Mouse (Mus musculus) adrenal gland, postnatal 36 days (tissue): ENCODE measurements around the gene Lactb. TPM values are rescaled to one million over a fixed set of nuclear protein-coding genes. Genes with fewer than 3 reads are reported as not detected.
"Not testable (repeated sequence)": the region's sequence is repeated elsewhere in the genome, so short reads cannot be mapped to it uniquely, and the experiment has no call there.

Experiments
- DNase-seq, 2 experiments: peaks; one replicate each; pipeline ENCODE4 v3.0.0; 2021; ENCODE audit warnings: mixed read lengths in 1 of 2
- total RNA-seq, 2 experiments: library from RNA; stranded (reverse); gene quantifications; 2 replicates each; pipeline ENCODE4 v1.2.3; 2021

The Lactb gene
- total RNA-seq, 2 experiments from 2014 or later, result 16.9 to 20.5 TPM

DNA sequence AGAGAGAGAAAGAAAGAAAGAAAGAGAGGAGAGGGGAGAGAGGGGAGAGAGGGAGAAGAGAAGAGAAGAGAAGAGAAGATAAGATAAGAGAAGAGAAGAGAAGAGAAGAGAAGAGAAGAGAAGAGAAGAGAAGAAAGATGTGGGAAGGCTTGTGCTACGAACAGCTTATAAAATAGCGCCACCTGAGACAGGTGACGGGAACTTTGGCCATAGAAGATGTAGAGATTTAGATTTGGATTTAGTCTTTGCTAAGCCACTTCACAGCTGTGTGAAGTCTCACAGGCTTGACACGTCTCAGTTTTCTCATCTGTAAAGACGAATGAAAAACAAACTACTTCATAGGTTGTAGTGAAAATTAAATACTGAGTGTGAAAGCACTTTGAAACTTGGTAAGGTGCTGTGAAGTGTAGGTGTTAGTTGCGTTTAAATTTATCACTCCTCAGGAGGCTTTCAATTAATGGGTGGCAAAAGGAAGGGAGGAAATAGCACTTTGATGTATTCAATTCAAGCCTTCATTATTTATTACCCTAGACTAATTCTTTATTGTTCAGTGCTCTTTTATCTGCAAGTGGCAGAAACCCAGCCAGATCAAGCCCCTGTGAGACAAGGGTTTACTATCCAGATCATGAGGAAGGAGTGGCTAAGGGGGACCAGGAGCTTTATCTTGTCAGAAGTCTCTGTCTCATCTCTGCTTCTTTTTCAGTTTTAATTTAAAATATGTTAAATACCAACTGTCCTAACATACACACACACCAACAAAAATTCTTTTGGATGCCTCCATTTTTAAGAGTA, 54.6 kb downstream of the Lactb start:
- no peak for DNase-seq

DNA sequence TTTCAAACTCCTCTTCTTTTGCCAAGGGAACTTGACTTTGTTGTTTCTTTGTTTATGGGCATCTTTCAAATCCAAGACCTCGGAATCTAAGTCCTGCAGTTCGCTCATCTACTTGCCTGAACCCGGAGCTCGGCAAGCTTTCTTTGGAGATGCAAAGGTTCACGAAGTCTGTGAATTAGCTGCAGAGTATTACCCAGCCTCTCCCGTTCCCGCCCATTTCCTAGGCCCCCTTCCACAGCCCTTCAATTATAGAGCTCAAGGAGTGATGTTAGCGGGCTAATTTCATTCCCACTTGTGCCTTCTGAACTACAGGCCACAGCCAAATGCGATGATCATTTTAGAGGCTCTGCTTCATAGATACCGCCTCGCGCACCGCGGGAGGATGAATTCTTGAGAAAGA, 55.3 kb downstream of the Lactb start:
- DNase-seq, result no peak

DNA sequence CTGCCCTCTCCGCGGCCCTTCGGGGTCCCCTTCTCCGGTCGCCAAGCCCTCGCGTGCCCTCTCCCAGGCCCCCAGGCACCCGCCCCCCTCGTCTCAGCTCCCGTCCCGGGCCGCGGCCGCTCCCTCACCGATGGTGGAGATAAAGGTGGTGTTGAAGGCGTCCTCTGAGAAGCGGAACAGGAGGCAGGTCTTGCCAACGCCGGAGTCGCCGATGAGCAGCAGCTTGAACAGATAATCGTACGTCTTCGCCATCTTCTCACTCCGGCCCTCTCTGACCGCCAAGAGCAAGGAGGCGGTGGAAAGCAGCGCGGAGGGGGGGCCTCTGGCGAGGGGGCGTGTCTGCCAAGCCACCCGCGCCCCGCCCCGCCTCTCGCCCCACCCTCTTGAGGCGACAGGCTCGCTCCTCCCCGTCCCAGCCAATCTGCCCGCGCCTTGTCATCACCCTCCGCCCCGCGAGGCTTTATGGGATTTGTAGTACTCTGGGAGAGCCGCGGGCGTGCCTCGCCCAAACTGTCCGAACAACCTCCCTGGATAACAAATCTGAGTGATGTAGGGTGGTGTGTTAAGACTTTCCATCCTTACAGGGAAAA, 55.8 kb downstream of the Lactb start, which contains the start of gene Rab8b:
TSS of gene Rab8b (minus strand) at position 306 of the 590 bp plus-strand sequence.
- peak; percentile 98 to 99 for DNase-seq

DNA sequence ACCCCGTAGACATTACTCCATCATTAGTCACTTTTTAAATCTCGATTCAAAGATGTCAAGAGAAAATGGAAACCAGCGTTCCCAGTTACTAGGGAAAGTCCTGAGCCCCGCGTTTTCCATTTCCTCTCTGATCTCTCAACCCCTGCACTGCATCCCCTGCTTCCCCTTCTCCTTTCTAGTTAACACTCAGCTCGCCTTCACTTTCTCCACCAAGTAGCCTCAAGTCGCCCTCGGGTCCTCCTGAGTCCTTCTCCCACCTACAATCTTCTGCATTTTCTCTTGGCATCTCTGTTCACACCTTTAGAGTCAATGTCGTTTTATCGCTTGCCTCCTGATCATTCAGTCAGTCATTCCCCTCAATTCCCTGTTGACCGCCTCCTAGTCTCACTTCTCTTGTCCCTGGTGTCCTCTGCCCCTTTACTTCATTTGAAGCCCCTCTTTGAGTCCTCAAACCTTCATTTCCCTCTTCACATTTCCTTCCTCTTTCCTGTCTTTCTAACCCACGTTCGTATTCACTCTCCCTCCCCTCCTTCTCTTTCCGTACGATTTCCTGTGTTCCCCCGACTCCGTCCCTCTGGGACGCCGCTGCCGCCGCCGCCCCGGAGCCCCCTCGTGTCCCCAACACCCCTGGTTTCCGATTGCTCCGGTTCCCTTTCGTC, 56.5 kb downstream of the Lactb start:
- no peak for DNase-seq

DNA sequence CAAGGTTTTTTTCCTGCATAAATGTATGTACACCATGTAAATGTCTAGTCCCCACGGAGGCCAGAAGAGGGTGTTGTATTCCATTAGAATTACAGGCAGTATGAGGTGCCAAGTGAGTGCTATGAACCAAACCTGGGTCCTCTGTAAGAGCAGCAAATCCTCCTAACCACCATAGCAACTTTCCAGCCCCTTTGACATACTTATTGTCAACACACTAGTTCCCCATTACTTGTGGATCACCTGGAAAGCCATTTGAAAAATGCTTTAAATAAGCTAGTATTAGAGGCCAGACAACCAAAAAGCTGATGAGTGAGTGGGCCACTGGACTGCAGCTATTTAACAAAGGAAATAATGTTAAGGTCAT, 57.4 kb downstream of the Lactb start:
- no peak for DNase-seq

DNA sequence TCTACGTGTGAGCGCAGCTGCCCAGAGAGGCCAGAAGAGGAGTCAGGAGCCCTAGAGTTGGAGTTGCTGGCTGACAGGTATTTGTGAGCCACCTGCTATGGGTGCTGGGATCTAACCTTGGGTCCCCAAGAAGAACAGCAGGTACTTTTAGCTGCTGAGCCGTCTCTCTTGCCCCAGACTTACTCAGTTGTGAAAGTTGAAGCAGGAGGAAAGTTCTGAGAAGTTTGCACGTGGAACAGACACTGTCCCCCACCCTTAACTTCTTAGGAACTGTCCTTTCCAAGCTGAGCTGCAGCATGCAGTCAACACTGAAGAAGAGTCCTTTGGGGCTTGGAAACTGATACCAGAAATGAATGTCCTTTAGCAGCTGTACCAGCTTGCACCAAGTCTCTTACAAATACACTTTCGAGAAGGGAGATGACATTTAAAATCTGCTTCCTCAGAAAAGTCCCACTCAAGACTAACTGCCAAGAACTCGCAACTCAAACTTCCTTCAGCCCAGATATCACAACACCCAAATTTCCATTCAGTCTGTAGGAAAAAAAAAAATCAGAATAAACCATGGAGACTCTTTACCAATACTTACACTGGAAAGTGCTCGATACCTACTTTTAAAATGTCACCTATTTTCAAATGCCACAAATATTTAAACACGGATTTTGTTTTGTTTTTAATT, 57.9 kb downstream of the Lactb start:
- DNase-seq, result no peak

DNA sequence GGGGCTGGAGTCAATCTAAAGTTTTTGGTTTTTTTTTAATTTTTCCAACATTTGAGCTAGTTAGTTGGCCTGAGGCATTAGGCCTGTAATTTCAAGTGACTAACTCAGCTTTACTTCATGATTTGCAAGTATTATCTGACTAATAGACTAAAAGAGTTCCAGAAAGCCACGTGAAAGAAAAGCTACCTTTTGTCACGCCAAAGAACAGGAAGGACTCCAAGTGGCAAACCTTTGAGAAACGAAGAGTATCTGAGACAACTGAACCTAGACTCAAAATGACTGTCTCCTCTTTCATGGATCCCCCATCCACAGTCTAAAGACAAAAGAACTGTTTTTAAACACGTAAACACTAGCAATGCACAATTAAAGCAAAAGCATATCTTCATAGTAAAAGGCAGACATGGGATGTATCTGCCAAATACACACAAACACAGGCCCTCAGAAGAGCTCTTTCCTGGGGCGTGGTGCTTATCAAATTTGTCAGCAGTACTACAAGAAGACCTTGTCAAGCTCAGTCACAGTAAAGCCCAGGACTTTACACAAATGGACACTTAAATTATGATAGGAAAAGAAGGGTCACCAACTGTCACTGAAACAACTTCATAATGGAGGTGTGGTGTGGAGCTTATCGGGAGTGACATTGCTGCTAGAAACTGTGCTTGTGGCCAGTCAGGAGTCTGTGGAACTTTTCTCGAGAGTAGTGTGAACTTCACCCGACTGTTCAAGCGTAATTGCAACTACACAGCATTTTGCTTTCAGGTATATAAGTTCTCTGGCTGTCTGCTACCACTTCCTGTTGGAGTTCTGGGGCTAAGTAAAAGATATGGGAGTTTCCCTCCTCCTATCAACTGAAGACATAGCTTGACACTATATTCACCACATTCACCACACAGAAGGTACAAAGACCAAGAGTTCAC, 59.2 kb downstream of the Lactb start:
- no peak for DNase-seq

DNA sequence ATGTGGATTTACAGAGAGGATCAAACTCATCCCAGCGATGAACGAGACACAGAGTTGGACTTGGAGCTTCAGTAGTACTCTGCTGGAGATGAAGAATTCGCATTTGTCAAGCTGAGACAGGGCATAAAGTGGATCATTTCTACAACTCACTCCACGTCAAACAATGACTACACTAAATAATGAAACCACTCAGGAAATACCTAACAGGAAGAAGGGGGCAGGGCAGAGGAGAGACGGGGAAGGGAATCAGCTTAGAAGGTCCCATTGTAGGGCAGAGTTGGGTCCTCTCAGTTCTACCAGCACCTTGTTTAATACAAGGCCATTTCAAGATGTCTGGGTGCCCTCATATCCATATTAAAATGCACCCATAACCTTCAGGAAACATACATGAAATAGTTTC, 59.9 kb downstream of the Lactb start:
- DNase-seq, result no peak

DNA sequence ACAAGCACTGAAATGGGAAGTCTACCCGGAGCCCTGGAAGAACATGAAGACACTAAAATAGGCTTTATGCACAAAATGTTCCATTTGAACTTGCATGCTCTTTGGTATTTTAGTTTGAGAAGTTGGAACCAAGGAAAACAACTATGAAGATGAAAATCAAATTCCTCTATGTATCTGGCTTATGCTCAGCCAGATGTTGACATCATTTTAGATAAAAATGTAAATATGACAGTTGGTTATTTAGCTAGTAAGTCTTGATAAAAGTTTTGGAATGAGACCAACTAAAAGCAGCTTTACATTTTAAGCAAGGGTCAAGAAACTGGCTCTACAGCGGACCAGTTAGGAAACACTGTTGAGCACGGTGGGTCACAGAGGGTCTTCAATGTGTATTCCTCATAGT, 60.7 kb downstream of the Lactb start:
- DNase-seq, result no peak

DNA sequence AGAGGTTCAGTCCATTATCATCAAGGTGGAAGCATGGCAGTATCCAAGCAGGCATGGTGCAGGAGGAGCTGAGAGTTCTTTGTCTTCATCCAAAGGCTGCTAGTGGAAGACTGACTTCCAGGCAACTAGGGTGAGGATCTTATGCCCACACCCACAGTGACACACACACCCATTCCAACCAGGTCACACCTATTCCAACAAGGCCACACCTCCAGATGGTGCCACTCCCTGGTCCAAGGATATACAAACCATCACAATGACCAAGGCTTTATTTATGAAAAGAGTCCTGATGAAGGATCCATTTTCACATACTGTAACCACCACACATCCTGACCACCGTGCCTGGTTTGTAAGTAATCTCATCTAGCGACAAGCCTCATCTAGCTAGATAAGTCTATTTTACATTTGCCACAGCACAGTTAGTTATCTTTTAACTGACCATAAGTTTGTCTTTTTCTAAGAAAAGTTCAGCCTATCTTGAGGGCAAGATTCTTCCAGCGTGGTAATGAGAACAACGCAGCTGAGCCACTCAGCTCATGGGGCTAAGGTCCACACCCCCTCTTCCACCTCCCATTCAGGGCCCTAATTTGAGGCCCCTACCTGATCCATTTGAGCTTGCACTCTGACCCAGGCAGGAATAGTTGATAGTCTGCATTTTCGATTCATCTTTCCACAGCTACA, 61.9 kb downstream of the Lactb start:
- not testable (repeated sequence) for DNase-seq

DNA sequence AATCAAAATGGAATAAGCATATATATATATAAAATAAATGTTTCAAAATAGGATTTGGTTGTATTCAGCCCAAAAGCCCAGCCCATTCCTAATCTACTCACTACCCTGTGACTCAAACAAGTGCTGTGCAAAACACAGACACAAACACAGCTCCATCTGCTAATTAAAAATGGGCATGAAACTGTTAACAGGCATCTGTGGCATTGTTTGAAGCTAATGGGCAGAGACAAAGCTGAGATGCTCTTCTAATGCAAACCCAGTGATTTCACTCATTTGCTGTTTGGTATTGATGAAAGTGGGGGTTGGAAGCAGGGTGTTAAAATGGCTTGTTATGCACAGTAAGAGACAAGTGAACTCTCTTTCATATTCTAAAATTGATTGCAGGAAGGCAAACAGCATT, 63.0 kb downstream of the Lactb start:
- no peak for DNase-seq

DNA sequence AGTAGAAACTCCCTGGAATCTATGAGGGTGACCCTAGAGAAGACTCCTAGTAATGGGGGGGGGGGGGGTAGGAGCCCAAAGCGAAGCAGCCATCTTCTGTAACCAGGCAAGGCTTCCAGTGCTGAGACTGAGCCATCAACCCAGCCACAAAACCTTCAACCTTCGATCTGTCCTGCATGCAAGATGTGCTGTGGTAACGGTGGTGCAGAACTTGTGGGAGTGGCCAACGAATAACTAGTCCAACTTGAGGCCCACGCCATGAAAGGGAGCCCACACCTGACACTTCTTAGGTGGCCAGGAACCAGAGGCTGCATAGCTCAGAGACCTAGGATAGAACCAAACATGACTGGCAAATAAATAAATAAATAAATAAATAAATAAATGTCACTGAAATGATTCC, 64.6 kb downstream of the Lactb start:
- no peak for DNase-seq

DNA sequence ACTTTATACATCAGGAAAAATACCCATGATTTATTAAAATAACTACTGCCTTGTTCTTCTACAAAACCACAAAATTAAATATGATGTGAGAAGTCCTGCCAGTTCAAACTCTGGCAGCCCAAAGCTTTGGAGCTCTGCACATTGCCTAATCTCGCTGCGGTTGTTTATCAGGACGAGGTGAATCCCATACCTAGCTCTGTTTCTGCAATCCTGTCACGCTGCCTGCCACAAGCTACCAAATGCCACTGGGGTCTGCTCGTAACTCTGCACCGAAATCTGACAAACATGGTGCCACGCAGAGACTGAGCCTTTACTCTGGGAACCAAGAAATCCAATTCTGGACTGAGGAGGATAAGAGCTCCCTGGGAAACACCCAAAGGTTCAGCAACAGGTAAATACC, 65.4 kb downstream of the Lactb start:
- DNase-seq, result no peak

DNA sequence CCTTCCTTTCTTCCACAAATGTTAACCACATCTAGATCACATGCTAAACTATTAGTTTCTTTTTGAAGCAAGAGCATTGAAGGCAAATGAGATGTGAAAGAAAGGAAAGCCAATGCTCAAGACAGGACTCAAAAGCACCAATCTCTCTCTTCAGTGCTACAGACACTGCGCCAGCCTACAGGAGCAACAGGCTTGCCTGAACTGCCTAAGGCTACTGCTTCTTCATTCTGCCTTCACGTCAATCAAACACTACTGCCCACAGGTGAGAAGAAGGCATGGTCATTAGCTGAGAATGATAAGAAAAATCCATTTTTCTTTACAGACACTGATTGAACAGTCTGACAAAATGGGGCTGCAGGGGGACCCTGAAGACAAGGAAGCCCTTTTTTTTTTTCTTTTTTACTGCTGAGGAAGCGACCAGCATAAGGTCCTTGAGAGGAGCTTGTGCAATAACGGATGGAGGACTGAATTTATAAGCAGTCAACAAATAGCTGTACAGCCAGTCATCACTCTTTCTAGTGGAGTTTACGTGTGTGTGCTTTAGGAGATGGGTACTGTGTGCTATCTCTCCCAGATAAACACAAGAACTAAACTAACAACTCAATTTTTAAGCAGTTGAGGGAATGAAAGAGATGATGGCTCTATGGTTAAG, 67.4 kb downstream of the Lactb start:
- no peak for DNase-seq

DNA sequence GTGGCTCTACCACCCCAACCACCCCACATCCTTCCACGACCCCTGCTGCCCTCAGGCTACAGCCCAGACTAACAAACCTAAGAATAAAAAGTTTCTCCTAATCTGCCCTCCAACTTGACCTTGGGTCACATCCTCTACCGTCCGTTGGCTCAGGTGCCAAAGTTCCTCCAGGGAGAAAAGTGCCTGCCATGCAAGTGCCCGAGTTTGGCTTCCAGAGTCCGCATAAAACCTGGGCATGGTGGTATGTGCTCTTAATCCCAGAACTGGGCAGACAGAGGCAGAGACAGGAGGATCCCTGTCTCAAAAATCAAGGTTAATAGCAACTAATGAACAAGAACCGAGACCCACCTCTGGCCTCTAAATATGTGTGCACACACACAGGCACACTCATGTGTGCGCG, 68.2 kb downstream of the Lactb start:
- DNase-seq, result no peak

DNA sequence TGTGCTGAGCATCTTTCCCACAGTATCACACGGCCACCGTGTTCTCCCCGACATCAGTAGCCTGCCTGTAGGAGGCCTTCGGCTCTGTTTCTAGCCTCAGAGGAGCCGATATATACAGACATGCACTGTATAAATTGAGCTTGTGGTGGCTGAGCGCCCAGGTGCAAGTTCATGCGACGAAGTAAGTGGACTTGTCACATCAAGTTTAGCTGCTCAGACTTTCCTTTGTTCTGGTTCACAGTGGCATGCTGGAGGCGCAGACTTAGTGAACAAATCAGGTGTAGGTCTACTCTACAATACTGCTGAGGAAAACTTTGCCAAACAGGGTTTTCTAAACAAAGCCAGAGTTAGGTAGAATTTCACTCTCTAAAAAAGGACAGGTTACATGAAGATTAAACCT, 69.3 kb downstream of the Lactb start:
- no peak for DNase-seq
